Mouse (Mus musculus) heart, postnatal 0 days (tissue): ENCODE results near the gene Spry1. TPM values are rescaled to one million over a fixed set of nuclear protein-coding genes. Genes with fewer than 3 reads are reported as not detected.

Source experiments
- ATAC-seq: fragments of 200-750 bp; cut with Nextera tagmentation; 2 replicates; pipeline ENCODE4 v1.8.0; 2017; ENCODE audit warnings: low read depth, moderate number of reproducible peaks, moderate library complexity; ENCODE audit not compliant: insufficient read depth
- DNase-seq: peaks from one replicate; pipeline ENCODE4 v3.0.0-alpha.2; 2016; ENCODE audit warnings: low spot score
- H3K27ac ChIP-seq: fragments of 300-500 bp; sonication (generic); 2 replicates; pipeline ENCODE4 v1.5.1; 2014; ENCODE audit warnings: low read depth, mild to moderate bottlenecking
- H3K27me3 ChIP-seq: fragments of 300-500 bp; sonication (generic); 2 replicates; pipeline ENCODE4 v1.6.1; 2014; ENCODE audit warnings: low read length, mixed read lengths; ENCODE audit not compliant: control insufficient read depth, insufficient read depth
- H3K36me3 ChIP-seq: fragments of 300-500 bp; sonication (generic); replicated peaks from 2 replicates; pipeline ENCODE4 v1.6.1; 2014; ENCODE audit warnings: low read length, mixed read lengths; ENCODE audit not compliant: control insufficient read depth, insufficient read depth
- H3K4me1 ChIP-seq: fragments of 300-500 bp; sonication (generic); 2 replicates; pipeline ENCODE4 v1.6.1; 2014; ENCODE audit warnings: antibody characterized with exemption; ENCODE audit not compliant: control insufficient read depth, insufficient read depth
- H3K4me2 ChIP-seq: fragments of 300-500 bp; sonication (generic); 2 replicates; pipeline ENCODE4 v1.6.1; 2014; ENCODE audit warnings: low read depth, mild to moderate bottlenecking, low read length, moderate library complexity
- H3K4me3 ChIP-seq: fragments of 300-500 bp; sonication (generic); 2 replicates; pipeline ENCODE4 v1.5.1; 2014; ENCODE audit warnings: low read depth, low read length
- H3K9ac ChIP-seq: fragments of 300-500 bp; sonication (generic); replicated peaks from 2 replicates; pipeline ENCODE4 v1.6.1; 2014; ENCODE audit warnings: low read depth, low read length, mixed read lengths
- H3K9me3 ChIP-seq: fragments of 300-500 bp; sonication (generic); replicated peaks from 2 replicates; pipeline ENCODE4 v1.6.1; 2016; ENCODE audit warnings: low read length; ENCODE audit not compliant: control insufficient read depth
- CTCF ChIP-seq: IDR thresholded peaks from 2 replicates; pipeline ENCODE4 v1.5.1; 2016; ENCODE audit warnings: antibody characterized with exemption, control low read depth, low read depth
- EP300 ChIP-seq: IDR thresholded peaks from 2 replicates; pipeline ENCODE4 v1.6.1; 2016; ENCODE audit warnings: antibody characterized with exemption, low read depth
- WGBS: fragments of 180-500 bp; shearing (Covaris S2); extraction: QIAGEN DNeasy Blood & Tissue Kit; methylation state at CpG from one replicate; pipeline ENCODE4 v1.1.7; 2014; 5-methylcytosine and 5-hydroxymethylcytosine counted together
- polyA plus RNA-seq: library from polyadenylated mRNA; unstranded; fragments of >200 nt; fragmentation: Nextera tagmentation; extraction: Ambion mirVana; gene quantifications from 2 replicates; pipeline ENCODE4 v1.2.1, GENCODE M21; 2015
- total RNA-seq: library from RNA; depleted of rRNA; stranded (reverse); fragments of >200 nt; gene quantifications from 2 replicates; pipeline ENCODE4 v1.2.3, GENCODE M21; 2014; ENCODE audit warnings: low replicate concordance

Spry1 gene
- total and polyA plus RNA-seq, 2 experiments from 2014 or later = 5.4 to 39.6 TPM

DNA sequence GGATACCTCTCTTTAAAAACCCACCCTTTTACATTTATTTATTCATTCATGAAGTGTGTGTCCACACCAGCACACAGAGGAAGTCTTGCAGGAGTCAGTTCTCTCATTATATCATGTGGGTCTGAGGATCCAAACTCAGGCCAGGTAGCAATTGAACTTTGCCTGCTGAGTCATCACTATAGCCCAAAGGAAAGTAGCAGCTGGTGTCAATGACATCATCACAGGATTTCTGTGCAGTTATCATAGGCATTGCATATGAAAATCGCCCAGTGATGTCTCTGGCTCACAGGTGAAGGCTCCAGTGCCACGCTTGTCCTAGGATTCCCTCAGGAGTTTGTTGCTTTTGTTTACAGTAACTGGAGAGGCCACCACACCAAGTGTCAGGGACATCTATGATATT lies 29.1 kb upstream of the Spry1 start:
- Histone ChIP-seq H3K9ac (no peak overlapping the region), H3K36me3 (no peaks in the 10 kb centered on the region), H3K27me3 (no peaks in the 10 kb centered on the region), H3K27ac (no peak overlapping the region), H3K4me3 (no peak overlapping the region), H3K4me2 (no peak overlapping the region), H3K9me3 (0 out of 2 replicates have a peak, but pooled peaks cover 8% of the 10 kb centered on the region), H3K4me1 (no peaks in the 10 kb centered on the region)
- no peak for ATAC-seq
- TF ChIP-seq EP300 = no peak
- TF ChIP-seq CTCF = no peak
- DNase-seq = no peak
- 92% methylated on average over 2 of the region's 2 CpGs for WGBS

DNA sequence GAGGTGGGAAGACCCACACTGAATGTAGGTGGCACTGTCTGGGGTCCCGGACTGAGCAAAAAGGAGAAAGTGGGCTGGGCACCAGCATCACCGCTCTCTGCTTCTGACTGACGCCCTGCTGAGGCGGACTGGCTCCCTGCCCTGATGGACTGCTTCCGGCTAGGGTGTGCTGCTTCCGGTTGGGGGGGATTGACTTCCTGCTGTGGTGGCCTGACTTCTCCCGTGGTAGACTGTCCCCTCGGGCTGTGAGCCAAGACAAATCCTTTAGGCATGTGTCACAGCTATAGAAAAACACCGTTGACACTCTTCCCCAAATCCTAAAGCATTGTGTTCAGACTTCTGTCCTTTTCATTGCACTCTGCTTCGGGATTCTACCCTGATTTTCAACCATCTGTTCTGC lies 26.0 kb upstream of the Spry1 start:
- 38% methylated on average over 10 of the region's 10 CpGs for WGBS
- Histone ChIP-seq H3K27me3 (no peaks in the 10 kb centered on the region), H3K9me3 (0 out of 2 replicates have a peak, but pooled peaks cover 8% of the 10 kb centered on the region), H3K36me3 (no peaks in the 10 kb centered on the region), H3K4me2 (no peak overlapping the region), H3K9ac (no peak overlapping the region), H3K4me1 (no peaks in the 10 kb centered on the region), H3K27ac (no peak overlapping the region), H3K4me3 (no peak overlapping the region)
- ATAC-seq = peak; percentile 82
- peak; percentile 39 for DNase-seq
- TF ChIP-seq EP300 = no peak
- TF ChIP-seq CTCF = no peak

- WGBS = 74% methylated on average over 10 of the region's 10 CpGs
- H3K9me3 ChIP-seq = no peaks in the 10 kb centered on the region
- no peak for TF ChIP-seq CTCF
- no peak for TF ChIP-seq EP300
- H3K9ac ChIP-seq = no peak overlapping the region
- no peak overlapping the region for H3K4me2 ChIP-seq
- DNase-seq = no peak
- no peak for ATAC-seq
- H3K4me1 ChIP-seq = no peaks in the 10 kb centered on the region
- H3K27ac ChIP-seq = no peak overlapping the region
- no peak overlapping the region for H3K4me3 ChIP-seq
- no peaks in the 10 kb centered on the region for H3K36me3 ChIP-seq
- no peaks in the 10 kb centered on the region for H3K27me3 ChIP-seq
These were observed 24.7 kb upstream of the Spry1 start for GRCm38 (mm10) chr3:37614878-37615650.

DNA sequence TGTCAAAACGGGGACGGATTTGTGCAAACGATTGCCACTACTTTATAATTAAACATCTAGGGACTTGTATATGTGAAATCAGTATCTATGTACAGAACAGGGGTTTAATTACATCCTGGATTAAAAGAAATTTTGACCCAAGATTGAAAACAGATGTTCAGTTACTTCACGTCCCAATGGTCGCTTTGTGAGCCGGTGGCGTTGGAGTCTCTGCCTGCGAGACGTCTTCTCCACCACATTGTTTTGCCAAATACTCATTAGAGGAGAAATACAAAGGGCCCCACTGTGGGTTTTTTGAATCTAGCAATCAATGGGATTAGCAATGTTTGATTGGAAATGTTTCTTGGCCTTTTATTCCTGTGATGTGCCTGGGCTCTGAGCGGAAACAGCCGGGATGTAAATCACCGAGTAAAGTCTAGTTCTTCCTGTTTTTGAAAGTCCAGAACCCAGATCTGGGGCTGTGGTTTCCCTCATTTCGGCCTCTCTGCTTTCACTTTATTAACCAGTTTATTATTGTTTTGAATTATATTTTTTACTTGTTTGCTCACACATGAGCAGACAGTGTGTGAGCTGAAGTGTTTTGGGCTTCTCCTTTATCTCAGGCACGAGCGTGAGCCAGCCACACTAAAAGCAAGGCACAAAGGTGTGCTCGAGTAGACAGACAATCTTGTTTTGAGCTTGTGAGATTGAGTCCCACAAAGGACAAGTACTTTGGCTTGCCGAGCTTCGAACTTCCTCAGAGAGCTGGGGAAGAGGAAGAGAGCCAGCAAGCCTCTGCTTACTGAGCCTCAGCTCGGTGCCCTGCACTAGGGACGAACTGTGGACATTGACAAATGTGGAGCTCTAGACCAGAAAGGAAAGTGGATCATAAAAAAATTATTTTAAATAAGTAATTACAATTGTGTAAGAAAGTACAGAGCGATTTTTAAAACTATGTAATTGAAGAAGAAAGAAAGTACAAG lies 22.9 kb upstream of the Spry1 start:
- ATAC-seq = no peak
- Histone ChIP-seq H3K9me3 (0 out of 2 replicates have a peak, but pooled peaks cover 1% of the 10 kb centered on the region), H3K4me2 (no peak overlapping the region), H3K27ac (no peak overlapping the region), H3K4me3 (no peak overlapping the region), H3K36me3 (no peaks in the 10 kb centered on the region), H3K27me3 (no peaks in the 10 kb centered on the region), H3K4me1 (no peaks in the 10 kb centered on the region), H3K9ac (no peak overlapping the region)
- no peak for TF ChIP-seq CTCF
- no peak for TF ChIP-seq EP300
- DNase-seq = no peak
- 78% methylated on average over 21 of the region's 21 CpGs for WGBS

DNA sequence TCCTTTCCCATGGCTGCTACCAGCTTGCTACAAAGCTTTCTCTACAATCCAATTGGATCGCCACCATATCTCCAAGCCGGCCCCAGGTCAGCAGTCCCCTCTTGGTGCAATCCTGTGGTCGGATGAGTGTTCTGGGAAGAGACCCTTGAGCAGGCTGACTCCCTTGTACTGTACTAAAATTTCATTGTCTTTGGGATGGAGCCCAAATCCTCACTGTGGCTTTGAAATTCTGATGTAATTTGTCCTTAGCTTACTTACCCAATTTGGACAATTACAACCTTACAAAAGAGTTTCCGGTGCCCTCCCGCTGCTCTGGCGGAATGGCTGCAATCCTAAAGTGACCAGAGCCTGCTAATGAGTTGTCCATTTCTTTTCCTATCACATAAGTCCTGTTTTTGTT lies 7.5 kb upstream of the Spry1 start:
- Histone ChIP-seq H3K27me3 (no peaks in the 10 kb centered on the region), H3K4me1 (no peaks in the 10 kb centered on the region), H3K4me3 (no peak overlapping the region), H3K9me3 (no peaks in the 10 kb centered on the region), H3K36me3 (no peaks in the 10 kb centered on the region), H3K4me2 (no peak overlapping the region), H3K27ac (no peak overlapping the region), H3K9ac (no peak overlapping the region)
- ATAC-seq (no peak), DNase-seq (no peak)
- WGBS = 90% methylated on average over 6 of the region's 6 CpGs
- TF ChIP-seq CTCF = no peak
